Mouse (Mus musculus) stomach, postnatal 0 days (tissue): ENCODE measurements at regions not wholly inside any gene's neighbourhood (a gene's known extent, or its start where the extent isn't known, plus 50 kb on each side); places are given as distances from the start of the nearest gene placed in this dataset.

Experiments used
- CTCF ChIP-seq: IDR thresholded peaks from 2 replicates; pipeline ENCODE4 v1.5.1; 2016; ENCODE audit warnings: antibody characterized with exemption, low read depth, mild to moderate bottlenecking, moderate library complexity
- EP300 ChIP-seq: optimal IDR thresholded peaks from 2 replicates; pipeline ENCODE3; 2016; ENCODE audit warnings: antibody characterized with exemption

GRCm38 (mm10) chr16:66579551-66579950 lies 764.5 kb downstream of the Vgll3 start:
- TF ChIP-seq CTCF (no peak), EP300 (no peak)
